Mouse (Mus musculus) adrenal gland, adult 2 months (tissue): Measurements from ENCODE around the gene Vmn1r1. TPM values are rescaled to one million over a fixed set of nuclear protein-coding genes. Genes with fewer than 3 reads are reported as not detected.

ENCODE experiments used
- DNase-seq: peaks from one replicate; pipeline ENCODE4 v3.0.0; 2021
- polyA plus RNA-seq: library from polyadenylated mRNA; depleted of rRNA; stranded (reverse); fragments of >200 nt; gene quantifications from 2 replicates; pipeline ENCODE4 v1.2.3, GENCODE M21; 2012
- total RNA-seq, 2 experiments: library from RNA; stranded (reverse); gene quantifications; 2 replicates each; pipeline ENCODE4 v1.2.3; 2021

Vmn1r1 gene
- total and polyA plus RNA-seq, 3 experiments = not detected

DNA sequence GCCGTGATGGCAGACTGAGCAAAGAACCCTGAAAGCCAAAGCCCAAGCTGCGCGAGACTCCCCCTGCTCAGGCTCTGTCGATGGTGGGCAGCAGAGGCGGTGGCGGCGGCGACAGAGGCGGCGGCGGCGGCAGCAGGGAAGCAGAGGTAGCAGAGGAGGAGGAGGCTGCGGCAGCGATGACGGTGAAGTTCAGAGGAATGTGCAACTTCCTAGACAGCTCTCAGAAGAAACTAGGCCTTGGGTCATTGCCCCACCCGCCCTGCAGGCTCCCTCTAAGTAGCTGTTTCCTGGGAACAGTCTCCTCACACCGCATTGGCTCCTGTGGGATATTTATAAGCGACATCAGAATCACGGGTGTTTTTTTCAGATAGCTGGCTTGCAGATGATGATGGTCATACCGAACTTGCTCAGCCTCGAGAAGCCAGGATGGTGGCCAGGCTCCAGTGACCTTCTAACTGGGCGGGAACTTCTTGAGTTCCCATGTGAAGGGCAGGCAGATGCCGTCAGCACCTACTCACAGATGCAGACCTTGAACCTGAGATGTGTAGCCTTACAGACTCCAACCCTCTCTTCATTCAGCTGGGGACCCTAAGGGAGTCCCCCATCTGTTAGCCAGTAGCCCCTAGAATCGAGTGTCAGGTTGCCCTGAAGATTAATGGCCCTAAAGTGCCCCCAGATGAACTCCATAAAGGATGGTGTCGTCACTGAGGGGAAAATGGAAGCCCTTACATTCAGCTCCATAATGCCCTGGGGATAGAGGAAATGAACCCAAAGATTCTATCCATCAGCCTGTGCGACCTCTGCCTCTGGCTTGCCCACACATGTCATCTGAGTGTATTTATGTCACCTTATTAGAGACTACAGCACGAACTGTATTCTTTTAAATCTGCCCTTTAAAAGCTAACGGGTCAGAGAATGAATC lies 26.8 kb downstream of the Vmn1r1 start:
- peak; percentile 59 for DNase-seq

DNA sequence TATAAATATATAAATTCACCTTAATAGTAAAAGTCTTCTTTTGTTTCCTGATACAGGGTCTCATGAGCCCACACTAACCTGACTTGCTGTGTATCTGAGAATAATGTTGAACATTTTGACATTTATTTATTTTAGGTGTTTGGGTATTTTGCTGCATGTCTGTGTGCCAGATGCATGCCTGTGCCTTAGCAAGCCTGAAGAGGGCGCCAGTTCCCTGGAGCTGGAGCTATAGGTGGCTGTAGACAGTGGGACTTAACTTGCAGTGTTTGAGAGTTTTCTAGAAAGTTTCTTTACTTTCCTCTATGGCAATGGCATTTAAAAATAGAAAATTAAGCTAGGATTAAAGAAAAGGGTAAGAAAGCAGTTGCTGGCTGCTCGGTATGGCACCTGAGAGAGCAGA lies 33.5 kb downstream of the Vmn1r1 start:
- no peak for DNase-seq

DNA sequence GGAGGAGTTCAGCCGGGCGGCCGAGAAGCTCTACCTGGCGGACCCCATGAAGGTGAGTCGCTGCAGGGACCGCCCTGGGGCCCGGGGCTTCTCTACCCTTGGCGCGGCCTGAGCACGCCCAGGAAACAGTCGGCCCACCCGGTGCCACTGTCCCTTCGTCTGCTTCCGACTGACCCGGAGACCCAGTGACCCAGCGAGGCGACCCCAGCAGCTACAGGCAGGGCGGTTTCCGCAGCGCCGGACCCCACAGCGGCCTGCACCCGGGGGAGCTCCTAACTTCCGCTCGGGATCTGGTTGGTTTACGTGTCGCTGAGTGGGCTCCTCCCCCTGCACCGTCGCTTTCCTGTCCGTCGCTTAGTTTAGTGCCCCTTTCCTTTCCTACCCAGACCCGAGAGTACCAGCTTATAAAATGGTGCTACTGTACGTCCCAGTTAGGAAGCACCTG lies 39.3 kb downstream of the Vmn1r1 start:
- DNase-seq = peak; percentile 92

DNA sequence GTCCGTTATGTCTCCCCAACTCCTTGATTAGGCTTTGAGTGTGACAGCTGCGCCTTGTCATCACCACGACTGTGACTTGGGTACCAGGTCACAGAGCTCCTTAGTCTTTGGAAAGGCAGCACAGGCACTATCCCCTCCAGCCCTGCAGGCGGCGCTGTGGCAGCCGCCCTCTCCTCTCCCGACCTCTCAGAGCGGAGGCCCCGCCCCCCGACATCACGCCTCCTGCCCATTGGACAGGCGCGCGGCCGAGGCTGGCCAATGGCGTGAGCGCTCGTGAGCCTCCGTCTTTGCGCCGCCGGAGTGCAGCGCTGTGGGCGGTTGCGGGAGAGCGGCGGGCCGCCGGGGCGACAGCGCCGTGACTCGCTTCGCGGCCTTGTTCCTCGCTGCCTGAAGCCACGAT lies 39.8 kb downstream of the Vmn1r1 start, which contains the start of gene Srp9:
TSS of gene Srp9 (plus strand) at position 232 of the 400 bp plus-strand sequence.
- DNase-seq = peak; percentile 98

DNA sequence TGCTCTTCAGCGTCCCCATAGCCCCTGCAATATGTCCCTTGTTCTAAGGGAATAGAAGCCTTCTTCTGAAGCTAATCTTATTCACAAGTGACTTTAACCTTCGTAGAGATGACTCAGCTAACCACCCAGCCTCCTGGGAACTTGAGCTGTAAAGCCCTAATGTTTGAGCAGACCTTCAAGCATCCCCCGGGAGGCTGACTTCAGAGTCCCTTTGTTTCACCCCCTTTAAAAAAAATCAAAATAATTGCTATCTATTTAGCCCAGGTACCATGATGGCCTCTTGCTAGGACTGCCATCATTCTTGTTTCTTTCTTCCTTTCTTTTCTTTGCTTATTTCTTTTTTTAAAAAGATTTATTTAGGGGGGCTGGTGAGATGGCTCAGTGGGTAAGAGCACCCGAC lies 41.9 kb downstream of the Vmn1r1 start:
- no peak for DNase-seq

DNA sequence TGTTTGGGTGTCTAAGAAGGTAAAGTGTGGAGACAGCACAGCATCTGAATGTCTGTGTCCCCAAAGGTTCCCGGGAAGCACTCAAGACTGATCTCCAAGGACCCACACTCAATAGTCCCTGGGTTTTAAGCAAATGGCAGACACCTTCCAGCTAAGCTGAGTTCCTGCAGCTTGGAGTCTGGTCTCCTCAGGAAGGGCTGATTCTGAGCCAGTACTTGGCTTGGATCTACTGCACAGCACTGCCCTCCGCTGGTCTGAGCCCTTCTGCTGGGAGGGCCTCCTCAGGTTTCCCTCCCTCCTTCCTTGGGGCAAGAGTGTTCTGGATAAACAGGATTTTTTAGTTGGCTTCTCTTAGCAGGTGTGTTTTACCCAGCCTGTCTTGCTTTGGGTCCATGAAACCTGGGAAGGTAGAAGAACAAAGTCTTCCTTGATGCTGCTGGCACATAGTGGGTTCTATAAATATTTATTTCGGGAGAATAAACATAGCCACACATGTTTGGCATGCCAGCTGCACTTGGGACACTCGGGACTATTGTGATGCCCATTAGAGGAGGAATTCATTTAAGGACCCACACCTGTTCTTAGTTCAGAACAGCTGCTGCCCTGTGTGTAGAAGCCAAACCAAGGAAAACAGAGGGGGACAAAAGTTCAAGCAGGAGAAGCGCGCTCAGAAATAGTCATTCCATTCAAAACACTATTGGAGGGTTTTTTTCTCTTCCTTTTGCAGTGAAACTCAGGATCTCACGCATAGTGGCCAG lies 48.5 kb downstream of the Vmn1r1 start:
- DNase-seq = peak; percentile 23

DNA sequence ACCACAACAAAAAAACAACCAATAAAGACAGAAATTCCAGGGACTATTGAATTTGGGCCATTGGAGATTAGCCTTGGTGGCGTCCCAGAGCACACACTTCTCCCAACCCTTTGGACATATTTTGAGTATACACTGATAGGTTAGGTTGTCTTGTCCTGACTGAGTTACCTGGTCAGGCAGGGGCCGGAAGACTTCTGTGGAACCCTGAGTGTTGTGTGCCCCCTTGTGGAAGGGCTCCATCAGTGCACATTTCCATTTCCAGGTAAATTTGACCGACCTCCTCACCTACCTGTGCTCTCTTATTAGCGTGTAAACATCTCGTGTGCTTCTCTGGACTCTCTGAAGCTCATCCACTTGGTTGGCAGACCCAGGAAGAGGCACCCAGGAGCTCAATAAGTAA lies 49.1 kb downstream of the Vmn1r1 start:
- DNase-seq = peak; percentile 40

DNA sequence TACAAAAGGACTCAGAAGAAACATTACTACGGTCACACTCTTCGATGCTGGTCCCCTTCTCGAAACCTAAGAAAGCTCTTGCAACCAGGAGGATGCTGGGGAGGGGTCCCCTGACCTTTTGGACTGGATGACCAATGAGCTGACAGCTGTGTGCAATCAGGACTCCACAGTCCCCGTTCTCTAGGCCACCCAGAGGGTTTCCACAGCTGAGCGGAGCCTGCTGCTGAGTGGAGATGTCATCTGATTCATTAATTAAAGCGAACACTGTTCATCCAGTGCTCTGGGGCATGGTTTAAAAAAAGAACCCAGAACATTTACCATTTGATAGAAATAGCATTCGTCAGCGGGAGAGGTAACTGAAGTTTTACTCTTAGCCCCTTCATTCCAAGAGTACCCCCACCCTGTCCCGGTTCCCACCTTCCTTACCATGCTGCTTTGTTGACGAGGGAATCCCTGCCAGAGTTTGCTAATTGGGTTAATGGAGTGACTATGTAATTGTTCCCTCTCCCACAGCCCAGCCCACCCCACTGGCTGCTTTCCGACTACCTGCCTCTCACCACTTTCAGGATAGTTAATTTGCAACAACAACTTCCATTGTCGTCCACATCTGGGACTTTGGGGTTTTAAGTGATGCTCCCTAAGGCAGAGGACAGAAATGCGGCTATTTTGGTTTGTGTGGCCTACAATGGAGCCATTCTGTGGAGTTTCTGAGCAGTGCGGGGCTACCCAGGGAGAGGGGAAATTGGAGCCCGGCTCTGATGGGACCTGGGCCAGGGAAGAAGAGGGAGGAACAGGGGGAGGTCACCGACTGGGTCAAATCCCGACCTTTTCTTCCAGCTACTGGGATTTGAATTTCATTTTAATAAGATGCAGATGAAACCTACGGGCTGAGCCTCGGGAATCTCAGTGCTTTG lies 50.4 kb downstream of the Vmn1r1 start:
- no peak for DNase-seq

DNA sequence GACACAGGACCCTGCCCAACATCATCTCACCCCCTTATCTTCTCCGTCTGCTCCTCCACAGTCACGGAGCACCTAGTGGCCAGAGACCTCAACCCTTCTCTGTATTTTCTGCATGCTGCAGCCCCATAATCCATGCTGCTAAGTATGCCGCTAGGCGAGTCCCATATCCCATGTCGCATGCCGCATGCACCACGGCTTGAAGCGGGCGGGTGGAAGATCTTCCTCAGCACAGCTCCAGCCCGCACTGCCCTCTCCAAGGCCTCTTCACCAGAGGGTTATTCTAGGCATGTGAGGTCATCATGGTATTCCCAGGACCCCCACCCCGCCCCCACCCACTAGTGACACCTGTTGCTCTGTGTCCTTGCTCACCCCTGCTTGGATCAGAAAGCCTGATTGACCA lies 51.2 kb downstream of the Vmn1r1 start:
- no peak for DNase-seq

DNA sequence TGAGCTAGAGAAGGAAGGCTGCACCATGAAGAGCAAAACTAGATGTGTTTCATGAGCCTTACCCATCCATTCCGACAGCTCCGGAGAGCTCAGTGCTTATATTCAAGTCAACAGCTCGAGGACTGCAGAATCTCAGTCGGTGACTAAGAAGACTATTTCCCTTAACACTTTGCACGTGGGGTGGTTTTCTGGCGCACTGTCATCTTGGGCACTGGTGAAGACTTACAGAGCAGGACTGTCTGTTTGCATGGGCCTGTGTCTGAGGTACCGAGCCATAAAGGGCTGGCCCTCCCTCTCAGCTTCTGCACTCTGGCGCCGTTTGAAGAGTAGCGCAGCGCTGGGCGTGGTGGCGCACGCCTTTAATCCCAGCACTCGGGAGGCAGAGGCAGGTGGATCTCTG lies 51.9 kb downstream of the Vmn1r1 start:
- DNase-seq = no peak

DNA sequence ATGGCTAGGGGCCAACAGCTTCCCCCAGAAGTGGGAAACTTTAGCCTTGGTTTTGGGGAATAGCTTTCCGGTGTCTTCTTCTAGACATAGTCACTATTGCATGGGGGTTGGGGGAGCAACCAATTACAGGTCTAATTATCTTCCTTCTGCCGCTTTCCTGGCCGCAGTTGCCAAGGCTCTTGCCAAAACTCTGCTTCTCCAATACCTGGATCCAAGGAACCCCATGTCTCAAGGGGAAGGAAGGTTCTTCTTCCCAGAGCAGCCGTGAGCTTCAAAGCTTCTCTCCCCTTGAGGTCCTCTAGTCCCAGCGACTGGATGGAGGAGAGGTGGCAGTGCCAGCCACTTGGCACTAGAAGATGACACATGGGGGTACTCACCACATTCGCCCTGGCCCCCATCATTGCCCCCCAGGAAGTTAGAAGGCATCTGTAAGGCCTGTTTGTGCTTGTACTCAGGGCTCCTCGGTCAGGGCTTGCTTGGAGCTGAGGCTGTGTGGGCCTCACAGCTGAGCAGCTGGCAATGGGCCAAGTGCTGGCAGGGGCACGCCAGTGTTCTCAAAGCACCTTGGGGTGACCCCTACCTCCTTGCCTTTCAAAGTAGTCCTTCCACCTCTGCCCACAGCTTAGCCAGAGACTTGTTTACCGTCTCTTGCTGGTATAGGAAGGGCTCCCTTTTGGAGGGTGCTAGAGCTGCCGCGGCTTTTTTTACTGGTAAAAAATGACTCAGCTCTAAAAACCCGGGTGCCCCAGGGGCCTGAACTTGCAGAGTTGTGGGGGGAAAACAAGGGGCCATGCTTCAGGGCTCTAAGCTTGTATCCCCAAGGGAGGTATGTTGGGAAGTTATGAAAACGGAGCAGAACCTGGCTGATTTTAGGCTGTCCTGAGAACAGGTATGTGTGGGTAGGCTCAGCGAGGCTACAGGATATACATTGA lies 52.6 kb downstream of the Vmn1r1 start:
- DNase-seq = no peak

DNA sequence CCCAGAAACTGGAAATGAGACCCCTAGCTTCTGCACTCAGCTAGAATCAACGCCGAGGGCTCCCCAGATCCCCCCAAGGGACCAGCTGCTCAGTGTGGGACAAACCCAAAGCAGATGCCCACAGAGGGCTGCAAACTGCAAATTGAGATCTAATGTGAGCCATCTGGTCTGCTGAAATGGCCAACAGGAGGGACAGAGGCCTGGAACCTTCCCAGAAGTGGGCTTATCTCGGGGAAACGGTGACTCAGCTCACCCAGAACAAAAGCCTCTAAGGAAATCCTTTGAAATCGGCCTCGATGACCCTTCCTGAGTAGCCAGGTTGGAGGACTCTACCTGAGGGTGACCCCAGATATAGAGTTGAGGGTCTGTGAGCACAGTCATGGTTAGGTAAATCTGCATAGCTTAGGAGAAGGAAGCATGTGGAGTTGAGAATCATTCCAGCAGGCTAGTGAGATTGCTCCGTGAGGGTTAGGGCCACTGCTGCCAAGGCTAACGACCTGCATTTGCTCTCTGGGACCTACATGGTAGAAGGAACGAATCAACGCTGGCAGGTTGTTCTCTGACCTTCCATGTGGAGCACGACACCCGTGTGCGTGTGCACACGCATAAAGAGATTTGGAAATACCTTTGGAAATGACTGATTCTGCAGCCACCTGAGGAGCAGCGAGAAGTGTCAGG lies 53.4 kb downstream of the Vmn1r1 start:
- DNase-seq = peak; percentile 55

DNA sequence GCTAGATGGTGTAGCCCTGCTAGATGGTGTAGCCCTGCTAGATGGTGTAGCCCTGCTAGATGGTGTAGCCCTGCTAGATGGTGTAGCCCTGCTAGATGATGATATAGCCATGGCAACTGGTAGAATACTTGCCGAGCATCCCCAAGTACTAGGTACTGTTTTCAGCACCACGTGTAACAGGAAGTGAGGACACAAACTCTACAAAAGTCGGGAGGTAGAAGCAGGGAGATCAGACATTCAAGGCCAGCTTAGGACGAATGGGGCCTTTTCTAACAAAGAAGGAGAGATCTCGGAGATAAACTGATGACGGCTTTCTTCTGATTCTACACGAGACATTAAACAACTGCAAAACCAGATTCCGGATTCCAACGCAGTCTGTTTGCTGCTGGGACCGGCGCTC lies 54.1 kb downstream of the Vmn1r1 start:
- DNase-seq = no peak

DNA sequence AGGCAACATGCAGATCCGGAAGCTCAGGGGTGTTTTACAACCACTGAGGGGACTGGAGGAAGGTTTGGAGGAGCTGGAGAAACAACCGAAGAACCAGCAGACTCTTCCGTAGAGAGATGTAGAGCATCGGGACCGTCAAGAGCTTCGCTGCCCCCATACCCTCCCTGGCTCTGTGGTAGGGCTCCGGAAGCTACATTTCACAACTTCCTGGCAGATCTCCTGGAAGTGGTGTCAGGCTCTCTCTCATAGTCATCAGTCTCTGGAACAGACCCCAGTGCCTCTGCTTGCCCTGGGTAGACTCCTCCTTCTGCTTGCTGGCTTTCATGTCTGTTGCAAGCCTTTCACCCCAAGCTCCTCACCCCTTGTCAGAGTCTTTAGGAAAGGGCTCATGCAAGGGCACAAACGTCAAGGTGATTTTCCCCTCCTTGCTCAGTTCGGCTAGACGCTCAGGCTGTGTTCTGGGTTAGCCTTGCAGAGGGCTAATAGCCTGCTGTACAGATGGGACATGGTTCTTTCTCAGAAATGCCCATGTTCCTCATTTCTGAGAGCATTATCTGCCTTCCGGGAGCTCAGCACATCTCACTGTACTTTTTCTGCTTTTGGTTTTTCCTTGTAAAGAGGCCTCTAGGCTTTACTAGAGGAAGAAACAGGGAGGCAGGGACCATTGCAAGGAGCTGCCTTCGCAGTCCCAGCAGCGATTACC lies 55.7 kb downstream of the Vmn1r1 start:
- peak; percentile 30 for DNase-seq

DNA sequence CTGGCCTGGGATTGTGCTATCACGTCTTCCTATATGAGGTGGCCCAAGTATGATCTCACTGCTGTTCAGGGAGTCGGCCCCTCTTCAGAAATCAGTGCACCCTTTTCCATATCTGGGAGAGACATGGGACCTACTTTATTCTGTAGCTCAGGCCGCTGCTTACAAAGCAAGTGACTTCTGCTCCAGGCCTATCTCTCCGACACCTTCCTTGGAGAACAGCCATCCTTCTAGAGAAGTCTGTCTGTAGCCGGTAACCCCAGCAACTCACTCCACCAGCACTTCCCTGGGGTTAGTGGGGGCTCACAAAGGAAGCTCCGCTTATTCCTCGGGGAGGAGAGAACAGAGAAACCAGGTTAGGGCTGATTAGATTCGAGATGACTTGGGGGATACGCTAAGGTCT lies 57.0 kb downstream of the Vmn1r1 start:
- DNase-seq = no peak

DNA sequence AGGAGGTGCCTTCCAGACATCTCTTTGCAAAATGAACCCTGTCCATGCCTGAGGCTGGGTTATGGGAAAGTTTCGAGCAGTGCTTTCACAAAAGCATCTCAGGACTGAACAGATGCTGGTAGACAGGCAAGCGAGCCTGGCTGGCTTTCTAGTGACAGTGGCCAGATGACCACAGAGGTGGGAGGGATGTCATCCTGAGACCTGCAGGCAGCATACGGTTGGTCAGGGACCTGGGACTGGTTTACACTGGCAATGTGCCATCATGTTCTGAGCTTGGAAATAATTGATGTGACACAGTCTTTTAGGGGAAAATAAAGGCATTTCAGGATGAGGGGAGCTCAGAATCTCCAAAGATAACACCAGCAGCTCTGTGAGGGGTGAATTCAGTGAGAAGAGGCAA lies 59.3 kb downstream of the Vmn1r1 start:
- no peak for DNase-seq
